Mouse (Mus musculus) liver, adult 2 months (tissue): ENCODE data around the gene Ccdc12.

ENCODE experiments used
- CTCF ChIP-seq: fragments of 200-500 bp; IDR thresholded peaks from 2 replicates; pipeline ENCODE4 v1.5.1; 2011; ENCODE audit warnings: low read depth, low read length, control low read depth
- POLR2A ChIP-seq: fragments of 200-500 bp; IDR thresholded peaks from 2 replicates; pipeline ENCODE4 v1.6.1; 2011; ENCODE audit warnings: low read length, control low read depth; ENCODE audit not compliant: insufficient read depth; ENCODE audit errors: extremely low read depth

DNA sequence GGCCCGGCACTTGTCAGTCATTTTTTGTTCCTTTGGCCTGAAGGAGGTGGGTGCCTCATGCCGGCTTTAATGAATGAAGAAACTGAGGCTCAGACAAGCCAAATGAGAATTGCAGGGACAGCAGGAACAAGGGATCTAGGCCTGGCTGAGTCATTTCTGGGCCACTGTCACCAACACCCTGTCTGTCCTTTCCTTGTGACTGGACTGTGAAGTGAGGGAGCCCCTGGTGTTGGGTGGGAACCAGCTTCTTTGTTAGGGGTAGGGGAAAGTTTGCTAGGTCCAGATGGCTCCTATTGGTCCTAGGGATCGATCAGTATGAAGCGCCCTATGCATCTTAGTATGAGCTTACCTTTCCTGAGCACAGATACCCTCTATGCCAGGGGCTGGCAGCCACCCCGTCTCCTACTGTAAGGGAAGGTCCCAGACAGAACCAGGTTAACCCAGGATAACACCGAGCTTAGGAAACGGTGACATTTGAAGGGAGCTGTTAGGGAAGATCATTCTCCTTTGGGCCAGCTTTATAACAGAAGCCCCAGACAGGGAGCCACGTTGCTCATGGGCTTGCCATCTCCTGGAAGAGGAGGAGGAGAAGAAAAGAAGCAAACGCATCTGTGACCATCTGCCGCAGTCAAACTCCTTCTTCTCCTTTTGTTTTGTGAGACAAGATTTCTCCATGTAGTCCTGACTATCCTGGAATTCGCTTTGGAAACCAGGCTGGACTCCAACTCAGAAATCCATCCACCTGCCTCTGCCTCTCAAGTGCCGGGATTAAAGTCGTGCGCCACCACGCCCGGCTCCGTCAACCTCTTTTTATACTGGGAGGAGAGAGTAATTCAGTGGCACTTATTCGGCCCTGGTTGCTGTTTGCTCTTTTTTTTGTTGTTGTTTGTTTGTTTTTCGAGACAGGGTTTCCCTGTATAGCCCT lies 1.3 kb upstream of the Ccdc12 start:
- TF ChIP-seq POLR2A, result no peak
- TF ChIP-seq CTCF, result no peak
